Mouse (Mus musculus): ENCODE measurements around the gene Tnfrsf1a. TPM values are rescaled to one million over a fixed set of nuclear protein-coding genes. Genes with fewer than 3 reads are reported as not detected.

The Tnfrsf1a gene
- polyA plus RNA-seq, 1 experiment from 2014 or later, result 69.3 TPM

- ATAC-seq (ENCODE audit: low FRiP score, low TSS enrichment), result no peak
- Histone ChIP-seq H3K4me2 (replicated peaks; ENCODE audit: low read depth, low read length) (no peak overlapping the region), H3K9ac (ENCODE audit: low read depth, low read length) (no peak overlapping the region), H3K4me1 (ENCODE audit: control insufficient read depth, insufficient read depth, low read length) (peaks cover 8% of the 10 kb centered on the region; the same call in 1 of the 2 replicates), H3K9me3 (ENCODE audit: control insufficient read depth, low read length) (no peaks in the 10 kb centered on the region), H3K27me3 (ENCODE audit: control insufficient read depth, insufficient read depth, low read length) (peaks cover 22% of the 10 kb centered on the region), H3K4me3 (ENCODE audit: low read length) (no peak overlapping the region), H3K36me3 (ENCODE audit: control insufficient read depth, insufficient read depth, low read length) (no peaks in the 10 kb centered on the region), H3K27ac (ENCODE audit: low read depth, low read length) (no peak overlapping the region)
Observed at GRCm38 (mm10) chr6:125319919-125320296, 29.3 kb upstream of the Tnfrsf1a start.

- Histone ChIP-seq H3K4me1 (ENCODE audit: control insufficient read depth, insufficient read depth, low read length) (peaks cover 8% of the 10 kb centered on the region; the same call in 1 of the 2 replicates), H3K27ac (ENCODE audit: low read depth, low read length) (no peak within 1 kb of the TSS), H3K4me2 (replicated peaks; ENCODE audit: low read depth, low read length) (peak within 1 kb of the TSS; percentile 17; the same call in 1 of the 2 replicates), H3K4me3 (ENCODE audit: low read length) (peak within 1 kb of the TSS; percentile 13), H3K27me3 (ENCODE audit: control insufficient read depth, insufficient read depth, low read length) (peaks cover 22% of the 10 kb centered on the region), H3K9me3 (ENCODE audit: control insufficient read depth, low read length) (no peaks in the 10 kb centered on the region), H3K9ac (ENCODE audit: low read depth, low read length) (peak within 1 kb of the TSS; percentile 34; the same call in 1 of the 2 replicates), H3K36me3 (ENCODE audit: control insufficient read depth, insufficient read depth, low read length) (no peaks in the 10 kb centered on the region)
- 91% methylated on average over 1 of the region's 1 CpGs for WGBS
- no peak for ATAC-seq (ENCODE audit: low FRiP score, low TSS enrichment)
Observed at GRCm38 (mm10) chr6:125320323-125320722, 28.8 kb upstream of the Tnfrsf1a start, which contains the start of gene Scnn1a. Gene Scnn1a (plus strand): TSS chr6:125320659.

- Histone ChIP-seq H3K4me3 (ENCODE audit: low read length) (peak overlapping the region; percentile 13), H3K9ac (ENCODE audit: low read depth, low read length) (peak overlapping the region; percentile 34; the same call in 1 of the 2 replicates), H3K4me1 (ENCODE audit: control insufficient read depth, insufficient read depth, low read length) (peaks cover 8% of the 10 kb centered on the region; the same call in 1 of the 2 replicates), H3K36me3 (ENCODE audit: control insufficient read depth, insufficient read depth, low read length) (no peaks in the 10 kb centered on the region), H3K9me3 (ENCODE audit: control insufficient read depth, low read length) (no peaks in the 10 kb centered on the region), H3K4me2 (replicated peaks; ENCODE audit: low read depth, low read length) (peak overlapping the region; percentile 17; the same call in 1 of the 2 replicates), H3K27me3 (ENCODE audit: control insufficient read depth, insufficient read depth, low read length) (peaks cover 22% of the 10 kb centered on the region), H3K27ac (ENCODE audit: low read depth, low read length) (no peak overlapping the region)
- ATAC-seq (ENCODE audit: low FRiP score, low TSS enrichment), result 0 out of 2 replicates have a peak, but pooled peaks have one; percentile 32
- 7% methylated on average over 26 of the region's 26 CpGs for WGBS
Observed at GRCm38 (mm10) chr6:125321114-125321855, 27.9 kb upstream of the Tnfrsf1a start.

GRCm38 (mm10) chr6:125322794-125323193 is 26.4 kb upstream of the Tnfrsf1a start:
- ATAC-seq (ENCODE audit: low FRiP score, low TSS enrichment), result no peak
- WGBS, result 57% methylated on average over 13 of the region's 13 CpGs
- Histone ChIP-seq H3K27ac (ENCODE audit: low read depth, low read length) (no peak overlapping the region), H3K4me3 (ENCODE audit: low read length) (no peak overlapping the region), H3K9me3 (ENCODE audit: control insufficient read depth, low read length) (no peaks in the 10 kb centered on the region), H3K27me3 (ENCODE audit: control insufficient read depth, insufficient read depth, low read length) (peaks cover 22% of the 10 kb centered on the region), H3K4me1 (ENCODE audit: control insufficient read depth, insufficient read depth, low read length) (peaks cover 8% of the 10 kb centered on the region; the same call in 1 of the 2 replicates), H3K4me2 (replicated peaks; ENCODE audit: low read depth, low read length) (no peak overlapping the region), H3K36me3 (ENCODE audit: control insufficient read depth, insufficient read depth, low read length) (no peaks in the 10 kb centered on the region), H3K9ac (ENCODE audit: low read depth, low read length) (no peak overlapping the region)

- no peak overlapping the region for H3K4me2 ChIP-seq (replicated peaks; ENCODE audit: low read depth, low read length)
- H3K27me3 ChIP-seq (ENCODE audit: control insufficient read depth, insufficient read depth, low read length), result peaks cover 22% of the 10 kb centered on the region
- H3K9me3 ChIP-seq (ENCODE audit: control insufficient read depth, low read length), result no peaks in the 10 kb centered on the region
- peaks cover 8% of the 10 kb centered on the region; the same call in 1 of the 2 replicates for H3K4me1 ChIP-seq (ENCODE audit: control insufficient read depth, insufficient read depth, low read length)
- WGBS, result 56% methylated on average over 6 of the region's 6 CpGs
- ATAC-seq (ENCODE audit: low FRiP score, low TSS enrichment), result no peak
- H3K27ac ChIP-seq (ENCODE audit: low read depth, low read length), result no peak overlapping the region
- no peaks in the 10 kb centered on the region for H3K36me3 ChIP-seq (ENCODE audit: control insufficient read depth, insufficient read depth, low read length)
- no peak overlapping the region for H3K4me3 ChIP-seq (ENCODE audit: low read length)
- no peak overlapping the region for H3K9ac ChIP-seq (ENCODE audit: low read depth, low read length)
Observed at GRCm38 (mm10) chr6:125323547-125323946, 25.6 kb upstream of the Tnfrsf1a start.

GRCm38 (mm10) chr6:125325337-125325736 is 23.8 kb upstream of the Tnfrsf1a start:
- peaks cover 16% of the 10 kb centered on the region; the same call in 1 of the 2 replicates for H3K27me3 ChIP-seq (ENCODE audit: control insufficient read depth, insufficient read depth, low read length)
- no peaks in the 10 kb centered on the region for H3K9me3 ChIP-seq (ENCODE audit: control insufficient read depth, low read length)
- no peak overlapping the region for H3K4me2 ChIP-seq (replicated peaks; ENCODE audit: low read depth, low read length)
- H3K4me3 ChIP-seq (ENCODE audit: low read length), result no peak overlapping the region
- no peak overlapping the region for H3K27ac ChIP-seq (ENCODE audit: low read depth, low read length)
- H3K4me1 ChIP-seq (ENCODE audit: control insufficient read depth, insufficient read depth, low read length), result peaks cover 12% of the 10 kb centered on the region
- 53% methylated on average over 6 of the region's 6 CpGs for WGBS
- H3K9ac ChIP-seq (ENCODE audit: low read depth, low read length), result no peak overlapping the region
- H3K36me3 ChIP-seq (ENCODE audit: control insufficient read depth, insufficient read depth, low read length), result no peaks in the 10 kb centered on the region
- no peak for ATAC-seq (ENCODE audit: low FRiP score, low TSS enrichment)

GRCm38 (mm10) chr6:125328243-125328642 is 20.9 kb upstream of the Tnfrsf1a start:
- H3K27ac ChIP-seq (ENCODE audit: low read depth, low read length), result no peak overlapping the region
- ATAC-seq (ENCODE audit: low FRiP score, low TSS enrichment), result no peak
- no peaks in the 10 kb centered on the region for H3K9me3 ChIP-seq (ENCODE audit: control insufficient read depth, low read length)
- H3K4me1 ChIP-seq (ENCODE audit: control insufficient read depth, insufficient read depth, low read length), result peaks cover 5% of the 10 kb centered on the region; the same call in 1 of the 2 replicates
- no peak overlapping the region for H3K9ac ChIP-seq (ENCODE audit: low read depth, low read length)
- WGBS, result 83% methylated on average over 5 of the region's 5 CpGs
- no peak overlapping the region for H3K4me3 ChIP-seq (ENCODE audit: low read length)
- H3K4me2 ChIP-seq (replicated peaks; ENCODE audit: low read depth, low read length), result no peak overlapping the region
- H3K36me3 ChIP-seq (ENCODE audit: control insufficient read depth, insufficient read depth, low read length), result no peaks in the 10 kb centered on the region
- H3K27me3 ChIP-seq (ENCODE audit: control insufficient read depth, insufficient read depth, low read length), result no peaks in the 10 kb centered on the region

GRCm38 (mm10) chr6:125330626-125331326 is 18.4 kb upstream of the Tnfrsf1a start:
- Histone ChIP-seq H3K9me3 (ENCODE audit: control insufficient read depth, low read length) (no peaks in the 10 kb centered on the region), H3K4me2 (replicated peaks; ENCODE audit: low read depth, low read length) (peak overlapping the region; percentile 83), H3K9ac (ENCODE audit: low read depth, low read length) (peak overlapping the region; percentile 66), H3K27ac (ENCODE audit: low read depth, low read length) (no peak overlapping the region), H3K4me1 (ENCODE audit: control insufficient read depth, insufficient read depth, low read length) (peaks cover 5% of the 10 kb centered on the region; the same call in 1 of the 2 replicates), H3K4me3 (ENCODE audit: low read length) (peak overlapping the region; percentile 51), H3K36me3 (ENCODE audit: control insufficient read depth, insufficient read depth, low read length) (no peaks in the 10 kb centered on the region), H3K27me3 (ENCODE audit: control insufficient read depth, insufficient read depth, low read length) (no peaks in the 10 kb centered on the region)
- peak; percentile 92 for ATAC-seq (ENCODE audit: low FRiP score, low TSS enrichment)
- under 1% methylated on average over 39 of the region's 39 CpGs for WGBS
